Mouse (Mus musculus) kidney, embryonic 16.5 days (tissue): ENCODE measurements around the gene Mrtfa. TPM values are rescaled to one million over a fixed set of nuclear protein-coding genes. Genes with fewer than 3 reads are reported as not detected.

ENCODE experiments used
- ATAC-seq: fragments of 200-750 bp; cut with Nextera tagmentation; 2 replicates; pipeline ENCODE4 v1.8.0; 2017; ENCODE audit warnings: moderate TSS enrichment; ENCODE audit not compliant: low FRiP score, low TSS enrichment
- H3K27ac ChIP-seq: fragments of 300-500 bp; sonication (generic); 2 replicates; pipeline ENCODE4 v1.5.1; 2014; ENCODE audit warnings: low read length
- H3K27me3 ChIP-seq: fragments of 300-500 bp; sonication (generic); 2 replicates; pipeline ENCODE4 v1.6.1; 2014; ENCODE audit warnings: low read length, control low read depth, mixed read lengths; ENCODE audit not compliant: insufficient read depth
- H3K36me3 ChIP-seq: fragments of 300-500 bp; sonication (generic); 2 replicates; pipeline ENCODE4 v1.6.1; 2014; ENCODE audit warnings: low read length, control low read depth, mixed read lengths; ENCODE audit not compliant: insufficient read depth
- H3K4me1 ChIP-seq: fragments of 300-500 bp; sonication (generic); 2 replicates; pipeline ENCODE4 v1.6.1; 2014; ENCODE audit warnings: low read length, control low read depth, mixed read lengths; ENCODE audit not compliant: insufficient read depth
- H3K4me2 ChIP-seq: fragments of 300-500 bp; sonication (generic); replicated peaks from 2 replicates; pipeline ENCODE4 v1.6.1; 2014; ENCODE audit warnings: low read depth, low read length
- H3K4me3 ChIP-seq: fragments of 300-500 bp; sonication (generic); 2 replicates; pipeline ENCODE4 v1.5.1; 2014; ENCODE audit warnings: mild to moderate bottlenecking, low read length
- H3K9ac ChIP-seq: fragments of 300-500 bp; sonication (generic); replicated peaks from 2 replicates; pipeline ENCODE4 v1.6.1; 2014; ENCODE audit warnings: low read length
- H3K9me3 ChIP-seq: fragments of 300-500 bp; sonication (generic); 2 replicates; pipeline ENCODE4 v1.6.1; 2016; ENCODE audit warnings: low read length, control low read depth
- WGBS: fragments of 180-500 bp; shearing (Covaris S2); extraction: QIAGEN DNeasy Blood & Tissue Kit; methylation state at CpG from one replicate; pipeline ENCODE4 v1.1.7; 2014; 5-methylcytosine and 5-hydroxymethylcytosine counted together
- polyA plus RNA-seq: library from polyadenylated mRNA; unstranded; fragments of >200 nt; fragmentation: Nextera tagmentation; extraction: Ambion mirVana; gene quantifications from 2 replicates; pipeline ENCODE4 v1.2.1, GENCODE M21; 2015

Mrtfa gene
- polyA plus RNA-seq, 1 experiment from 2014 or later = 22.6 TPM

- H3K4me3 ChIP-seq = no peak overlapping the region
- no peaks in the 10 kb centered on the region for H3K27me3 ChIP-seq
- WGBS = 97% methylated on average over 5 of the region's 5 CpGs
- no peak overlapping the region for H3K9ac ChIP-seq
- no peak for ATAC-seq
- peaks cover 2% of the 10 kb centered on the region; the same call in 1 of the 2 replicates for H3K9me3 ChIP-seq
- H3K27ac ChIP-seq = no peak overlapping the region
- H3K4me2 ChIP-seq = no peak overlapping the region
- H3K36me3 ChIP-seq = no peaks in the 10 kb centered on the region
- H3K4me1 ChIP-seq = no peaks in the 10 kb centered on the region
These were observed 11.9 kb upstream of the Mrtfa start for GRCm38 (mm10) chr15:81202462-81202861.

DNA sequence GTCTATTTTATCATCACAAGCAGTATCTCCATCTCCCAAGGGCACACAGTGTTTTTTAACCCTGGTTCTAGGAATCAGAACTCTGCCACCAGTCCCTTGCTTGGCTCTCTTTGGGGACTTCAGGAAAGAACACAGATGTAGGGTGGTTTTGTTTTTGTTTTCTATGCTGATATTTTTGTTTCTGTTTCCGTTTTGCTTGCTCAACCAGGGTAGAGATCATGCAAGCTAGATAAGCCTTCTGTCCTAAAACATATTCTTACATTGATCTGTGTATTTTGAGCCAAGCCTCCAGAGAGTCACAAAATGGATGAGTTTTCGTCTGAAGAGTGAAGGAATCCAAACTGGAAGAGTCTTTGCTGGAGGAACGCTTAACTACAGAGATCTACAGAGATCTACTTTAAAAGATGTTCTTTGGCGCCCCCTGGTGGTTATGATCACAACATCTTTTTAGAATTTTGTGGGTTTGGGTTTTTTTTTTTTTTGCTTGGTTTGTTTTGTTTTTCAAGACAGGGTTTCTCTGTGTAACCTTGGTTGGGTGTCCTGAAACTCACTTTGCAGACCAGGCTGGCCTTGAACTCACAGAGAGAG is 8.9 kb upstream of the Mrtfa start:
- H3K27ac ChIP-seq = no peak overlapping the region
- H3K4me1 ChIP-seq = no peaks in the 10 kb centered on the region
- WGBS = 18% methylated on average over 4 of the region's 4 CpGs
- H3K36me3 ChIP-seq = no peaks in the 10 kb centered on the region
- ATAC-seq = no peak
- H3K4me2 ChIP-seq = peak overlapping the region; percentile 23; the same call in 1 of the 2 replicates
- no peaks in the 10 kb centered on the region for H3K9me3 ChIP-seq
- H3K9ac ChIP-seq = peak overlapping the region; percentile 44; the same call in 1 of the 2 replicates
- H3K27me3 ChIP-seq = no peaks in the 10 kb centered on the region
- H3K4me3 ChIP-seq = no peak overlapping the region

GRCm38 (mm10) chr15:81198447-81198846 is 7.9 kb upstream of the Mrtfa start:
- no peak overlapping the region for H3K4me2 ChIP-seq
- no peak for ATAC-seq
- H3K9me3 ChIP-seq = no peaks in the 10 kb centered on the region
- H3K9ac ChIP-seq = no peak overlapping the region
- H3K4me1 ChIP-seq = no peaks in the 10 kb centered on the region
- no peak overlapping the region for H3K4me3 ChIP-seq
- 97% methylated on average over 5 of the region's 5 CpGs for WGBS
- no peaks in the 10 kb centered on the region for H3K27me3 ChIP-seq
- no peak overlapping the region for H3K27ac ChIP-seq
- no peaks in the 10 kb centered on the region for H3K36me3 ChIP-seq

DNA sequence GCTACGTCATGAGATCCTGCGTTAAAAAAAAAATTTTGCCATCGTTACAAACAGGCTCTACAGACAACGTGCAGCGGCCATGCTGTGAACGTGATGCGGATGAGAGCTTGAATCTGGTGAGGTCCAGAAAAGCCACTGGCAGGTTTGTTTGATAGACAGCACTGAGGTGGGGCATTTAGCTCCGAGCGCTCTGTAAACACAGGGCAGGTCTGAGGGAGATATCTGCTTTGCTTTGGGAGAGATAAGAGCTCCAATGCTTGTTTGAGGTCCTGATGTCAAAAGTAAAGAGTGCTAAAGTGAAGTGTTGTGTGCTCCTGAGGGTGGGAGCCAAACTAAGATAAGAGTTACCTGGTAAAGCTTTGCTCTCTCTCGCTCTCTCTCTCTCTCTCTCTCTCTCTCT is 6.6 kb upstream of the Mrtfa start:
- Histone ChIP-seq H3K36me3 (no peaks in the 10 kb centered on the region), H3K4me3 (no peak overlapping the region), H3K4me2 (no peak overlapping the region), H3K27me3 (no peaks in the 10 kb centered on the region), H3K4me1 (no peaks in the 10 kb centered on the region), H3K9ac (no peak overlapping the region), H3K9me3 (no peaks in the 10 kb centered on the region), H3K27ac (no peak overlapping the region)
- no peak for ATAC-seq
- WGBS = 90% methylated on average over 10 of the region's 10 CpGs

- no peak overlapping the region for H3K4me2 ChIP-seq
- 47% methylated on average over 4 of the region's 4 CpGs for WGBS
These were observed 4.9 kb upstream of the Mrtfa start for GRCm38 (mm10) chr15:81195447-81195846.

GRCm38 (mm10) chr15:81194791-81195190 is 4.2 kb upstream of the Mrtfa start:
- H3K4me2 ChIP-seq = no peak overlapping the region

More at GRCm38 (mm10) chr15:81195447-81195846, 4.9 kb upstream of the Mrtfa start:
- Histone ChIP-seq H3K36me3 (no peaks in the 10 kb centered on the region), H3K9me3 (no peaks in the 10 kb centered on the region), H3K4me3 (no peak overlapping the region), H3K27me3 (no peaks in the 10 kb centered on the region), H3K4me1 (peaks cover 7% of the 10 kb centered on the region), H3K27ac (no peak overlapping the region), H3K9ac (no peak overlapping the region)
- ATAC-seq = no peak

DNA sequence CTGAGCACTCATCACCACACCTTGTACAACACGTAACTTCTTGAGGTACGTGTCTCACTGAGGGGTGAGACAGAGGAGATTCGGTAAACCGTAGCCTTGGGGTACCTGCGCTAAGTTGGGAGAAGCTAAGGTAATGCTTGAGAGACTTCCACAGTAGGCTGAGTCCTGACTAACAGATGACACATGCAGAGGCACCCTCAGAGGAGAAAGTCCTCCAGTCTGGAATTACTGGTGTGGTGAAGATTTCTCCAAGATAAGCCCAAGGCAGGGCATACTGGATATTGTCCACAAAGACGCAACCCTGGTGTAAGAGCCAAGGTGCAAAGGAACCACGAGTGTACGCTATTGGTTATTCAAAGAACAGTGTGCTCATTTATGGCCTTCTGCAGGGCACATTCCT is 2.3 kb upstream of the Mrtfa start:
- Histone ChIP-seq H3K9me3 (no peaks in the 10 kb centered on the region), H3K36me3 (no peaks in the 10 kb centered on the region), H3K27me3 (no peaks in the 10 kb centered on the region), H3K4me1 (peaks cover 27% of the 10 kb centered on the region), H3K4me2 (no peak overlapping the region), H3K27ac (no peak overlapping the region), H3K9ac (no peak overlapping the region), H3K4me3 (no peak overlapping the region)
- WGBS = 77% methylated on average over 8 of the region's 8 CpGs
- no peak for ATAC-seq

More at GRCm38 (mm10) chr15:81194791-81195190, 4.2 kb upstream of the Mrtfa start:
- H3K4me3 ChIP-seq = no peak overlapping the region
- WGBS = 89% methylated on average over 6 of the region's 6 CpGs
- H3K27me3 ChIP-seq = no peaks in the 10 kb centered on the region
- peaks cover 9% of the 10 kb centered on the region for H3K4me1 ChIP-seq
- no peak overlapping the region for H3K9ac ChIP-seq
- ATAC-seq = no peak
- H3K9me3 ChIP-seq = no peaks in the 10 kb centered on the region
- H3K36me3 ChIP-seq = no peaks in the 10 kb centered on the region
- no peak overlapping the region for H3K27ac ChIP-seq

GRCm38 (mm10) chr15:81192316-81192715 is 1.8 kb upstream of the Mrtfa start:
- H3K4me2 ChIP-seq = no peak overlapping the region

DNA sequence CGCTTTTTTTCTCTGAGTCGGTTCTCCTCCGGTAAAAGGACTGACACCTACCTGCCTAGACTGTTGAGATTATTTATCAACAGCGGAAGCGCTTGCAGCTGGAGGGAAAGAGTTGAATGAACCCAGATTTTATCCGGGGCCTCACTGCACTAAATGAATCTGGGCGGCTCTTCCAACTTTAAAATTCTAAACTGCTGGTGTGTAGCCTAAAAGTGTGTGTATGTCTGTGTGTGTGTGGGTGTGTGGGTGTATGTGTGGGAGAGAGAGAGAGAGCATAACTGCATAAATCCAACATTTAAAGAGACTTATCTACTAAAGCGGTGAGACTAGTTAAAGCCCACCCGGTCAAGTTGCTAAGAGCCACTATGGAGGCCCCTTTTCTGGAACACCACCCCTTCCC is 746 bp upstream of the Mrtfa start:
- Histone ChIP-seq H3K4me1 (peaks cover 27% of the 10 kb centered on the region), H3K36me3 (no peaks in the 10 kb centered on the region), H3K9ac (peak overlapping the region; percentile 80), H3K9me3 (no peaks in the 10 kb centered on the region), H3K27ac (peak overlapping the region; percentile 70), H3K4me2 (peak overlapping the region; percentile 65), H3K4me3 (peak overlapping the region; percentile 98), H3K27me3 (no peaks in the 10 kb centered on the region)
- WGBS = 18% methylated on average over 9 of the region's 9 CpGs
- ATAC-seq = no peak

More at GRCm38 (mm10) chr15:81192316-81192715, 1.8 kb upstream of the Mrtfa start:
- no peak for ATAC-seq
- peaks cover 27% of the 10 kb centered on the region for H3K4me1 ChIP-seq
- no peak overlapping the region for H3K9ac ChIP-seq
- no peaks in the 10 kb centered on the region for H3K36me3 ChIP-seq
- 73% methylated on average over 5 of the region's 5 CpGs for WGBS
- H3K27ac ChIP-seq = no peak overlapping the region
- H3K27me3 ChIP-seq = no peaks in the 10 kb centered on the region
- H3K4me3 ChIP-seq = no peak overlapping the region
- no peaks in the 10 kb centered on the region for H3K9me3 ChIP-seq

GRCm38 (mm10) chr15:81190011-81190629 is 437 bp downstream of the Mrtfa start:
- Histone ChIP-seq H3K9me3 (no peaks in the 10 kb centered on the region), H3K4me1 (peaks cover 27% of the 10 kb centered on the region), H3K4me3 (peak overlapping the region; percentile 98), H3K4me2 (peak overlapping the region; percentile 95), H3K36me3 (no peaks in the 10 kb centered on the region), H3K9ac (peak overlapping the region; percentile 94), H3K27ac (peak overlapping the region; percentile 70; the same call in 1 of the 2 replicates), H3K27me3 (no peaks in the 10 kb centered on the region)
- 0% methylated on average over 27 of the region's 46 CpGs for WGBS
- ATAC-seq = no peak
